Mouse (Mus musculus): ENCODE results near the gene M1ap.

Gene M1ap

DNA sequence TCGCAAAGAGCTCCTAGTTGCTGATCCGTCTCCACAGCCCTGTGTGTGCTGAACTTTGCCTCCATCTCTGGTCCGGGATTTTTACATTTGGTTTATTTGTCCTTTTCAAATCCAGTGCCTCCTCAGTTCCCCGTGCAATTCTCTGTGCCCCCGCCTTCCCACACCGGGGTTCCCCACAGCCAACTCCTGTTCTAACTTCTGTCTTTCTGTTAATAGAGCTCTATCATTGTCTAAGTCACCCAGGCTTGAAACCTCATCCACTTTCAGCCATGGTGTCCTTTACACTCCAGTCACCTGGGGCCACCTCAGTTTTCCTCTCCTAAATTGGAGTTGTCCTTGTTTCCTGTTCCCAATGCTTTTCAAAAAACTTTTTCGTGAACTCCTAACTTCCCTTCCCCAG, 64.6 kb downstream of the M1ap start:
- DNase-seq = no peak

DNA sequence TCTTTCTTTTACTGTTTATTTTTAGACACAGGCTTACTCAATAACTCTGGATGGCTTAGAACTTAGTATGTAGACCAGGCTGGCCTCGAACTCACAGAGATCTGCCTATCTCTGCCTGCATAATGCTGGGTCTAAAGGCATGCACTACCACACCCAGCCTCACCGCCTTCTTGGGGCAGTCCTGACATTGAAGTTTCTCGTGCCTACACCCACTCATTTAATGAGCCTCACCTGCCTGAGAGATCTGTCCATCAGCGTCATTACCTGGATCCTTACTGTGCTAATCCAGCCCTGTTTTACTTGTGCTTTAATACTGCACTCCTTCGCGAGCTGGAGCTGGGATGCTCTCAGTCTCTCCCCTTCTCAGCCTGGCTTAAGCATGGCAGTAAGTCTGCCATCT, 65.1 kb downstream of the M1ap start:
- no peak for DNase-seq

DNA sequence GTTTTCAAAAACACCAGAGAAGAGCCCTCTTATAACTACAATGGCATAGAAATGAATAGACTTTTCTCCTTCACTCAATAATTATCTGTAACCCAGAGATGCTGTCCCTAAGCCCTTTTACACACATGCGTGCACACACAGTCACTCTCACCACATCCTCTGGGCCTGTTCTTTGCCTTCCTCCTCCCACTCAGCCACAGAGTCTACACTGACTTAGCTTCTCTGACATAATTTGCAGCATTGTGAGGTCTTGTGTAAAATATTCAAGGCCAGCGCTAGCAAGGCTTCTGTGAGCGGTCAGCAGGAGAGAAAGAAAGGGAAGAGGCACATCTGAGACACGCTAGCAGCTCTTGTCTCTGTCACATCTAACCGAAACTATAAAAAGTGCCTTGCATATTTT, 66.7 kb downstream of the M1ap start:
- peak; percentile 45 for DNase-seq

DNA sequence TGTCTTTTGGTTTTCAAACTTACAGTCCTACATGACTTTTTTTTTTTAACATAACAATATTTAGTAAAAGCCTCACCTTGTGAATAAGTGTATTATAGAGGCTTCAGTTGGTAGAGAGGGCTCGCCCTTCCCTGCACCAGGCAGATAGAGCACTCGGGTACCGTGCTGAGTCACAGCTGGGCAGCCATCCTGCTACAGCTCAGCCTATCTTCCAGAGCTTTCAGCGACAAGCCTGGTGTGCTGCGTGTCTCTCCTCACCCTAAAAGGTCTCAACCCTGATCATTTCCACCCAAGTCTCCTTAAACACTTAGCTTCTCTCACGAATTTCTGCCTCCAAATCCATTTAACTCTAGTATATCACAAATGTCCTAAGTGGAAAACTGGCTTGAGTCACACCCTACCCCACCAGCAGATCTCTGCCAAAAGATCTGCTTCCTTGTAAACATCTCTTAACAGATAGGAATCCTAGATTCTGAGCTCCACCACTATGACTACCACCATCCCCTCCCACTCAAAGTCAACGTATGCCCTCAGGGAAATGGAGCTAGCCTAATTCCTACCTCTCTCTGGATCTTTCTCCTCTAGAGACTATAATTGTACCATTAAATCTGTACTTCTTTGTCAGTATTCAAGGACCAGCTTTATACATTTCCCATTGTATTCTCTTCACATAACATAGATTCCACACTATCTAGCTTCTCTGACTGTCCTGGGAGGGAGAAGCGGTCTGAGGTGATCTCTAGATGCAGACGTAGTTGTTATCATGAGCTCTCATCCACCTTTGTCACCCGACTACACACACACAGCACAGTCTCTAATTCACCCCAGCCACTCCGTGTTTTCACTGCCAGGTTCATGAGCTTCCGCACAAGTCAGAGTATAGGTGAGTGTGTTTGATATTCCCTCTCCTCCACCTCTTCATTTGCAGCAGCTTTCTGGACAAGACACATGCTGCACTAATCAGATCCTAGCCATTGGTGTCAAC, 68.1 kb downstream of the M1ap start:
- DNase-seq = no peak

DNA sequence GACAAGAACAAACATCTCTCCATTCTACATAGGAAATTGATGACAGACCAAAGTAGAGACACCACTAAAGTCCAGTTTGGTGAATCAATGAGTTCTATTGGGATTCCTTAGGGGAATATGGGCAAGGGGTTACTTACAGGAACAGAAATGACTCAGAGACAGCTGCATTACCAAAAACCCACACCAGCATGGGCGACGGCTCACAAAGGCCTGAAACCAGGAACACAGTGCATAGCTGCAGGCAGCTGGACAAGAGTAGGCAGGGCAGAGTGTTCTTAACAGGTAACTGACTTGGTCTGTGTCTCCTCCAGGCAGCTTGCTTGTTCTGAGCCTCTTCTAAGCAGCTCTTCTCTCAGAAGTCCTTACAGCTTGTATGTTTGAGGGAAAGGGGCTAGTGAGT, 69.0 kb downstream of the M1ap start:
- DNase-seq = no peak

DNA sequence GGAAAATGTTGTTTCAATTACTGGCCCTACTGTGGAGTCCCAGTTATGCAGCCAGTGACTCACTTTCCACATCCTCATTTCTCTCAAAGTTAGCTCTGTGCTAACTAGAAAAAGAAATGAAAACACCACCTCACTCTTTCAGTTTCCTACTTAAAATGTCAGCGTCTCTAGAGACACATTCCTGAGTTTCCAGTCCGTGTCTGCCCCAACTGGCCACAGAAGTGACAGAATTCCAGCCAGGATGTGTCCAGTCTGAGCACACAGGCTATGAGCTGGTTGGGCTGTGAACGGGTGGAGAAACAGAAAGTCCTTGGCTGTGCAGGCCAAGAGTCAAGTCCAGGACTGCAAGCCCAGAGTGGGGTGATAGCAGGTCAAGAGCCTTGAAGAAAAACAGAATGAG, 70.5 kb downstream of the M1ap start:
- DNase-seq = no peak

DNA sequence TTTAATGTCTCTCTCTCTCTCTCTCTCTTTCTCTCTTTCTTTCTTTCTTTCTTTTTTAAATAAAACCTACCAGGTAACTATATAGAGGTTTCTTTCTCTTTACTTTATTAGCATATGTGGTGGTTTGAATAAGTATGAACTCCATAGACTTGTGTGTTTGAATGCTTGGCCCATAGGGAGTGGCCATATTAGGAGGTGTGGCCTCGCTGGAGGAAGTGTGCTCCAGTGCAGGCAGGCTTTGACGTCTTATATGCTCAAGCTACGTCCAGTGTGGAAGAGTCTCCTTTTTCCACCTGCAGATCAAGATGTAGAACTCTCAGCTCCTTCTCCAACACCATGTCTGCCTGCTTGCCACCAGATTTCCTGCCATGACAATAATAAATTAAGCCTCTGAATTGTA, 72.3 kb downstream of the M1ap start:
- DNase-seq = no peak

DNA sequence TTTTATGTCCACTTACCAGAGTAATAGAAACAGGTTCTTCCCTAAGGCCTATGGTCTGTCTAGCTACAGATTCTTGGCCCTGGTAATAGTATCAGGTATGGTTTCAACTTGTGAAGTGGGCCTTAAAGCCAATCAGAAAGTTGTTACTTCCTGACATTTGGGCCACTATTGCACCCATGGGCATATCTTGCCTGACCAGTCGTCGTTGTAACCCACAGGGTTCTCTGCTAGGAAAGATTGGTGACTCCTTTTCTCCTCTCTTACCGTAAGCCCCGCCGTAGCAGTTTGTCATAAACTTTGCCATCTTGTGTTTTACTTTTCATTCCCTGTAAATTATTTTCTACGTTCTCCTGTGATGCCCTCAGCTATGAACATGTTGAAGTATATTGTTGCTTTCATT, 73.4 kb downstream of the M1ap start:
- DNase-seq = no peak

DNA sequence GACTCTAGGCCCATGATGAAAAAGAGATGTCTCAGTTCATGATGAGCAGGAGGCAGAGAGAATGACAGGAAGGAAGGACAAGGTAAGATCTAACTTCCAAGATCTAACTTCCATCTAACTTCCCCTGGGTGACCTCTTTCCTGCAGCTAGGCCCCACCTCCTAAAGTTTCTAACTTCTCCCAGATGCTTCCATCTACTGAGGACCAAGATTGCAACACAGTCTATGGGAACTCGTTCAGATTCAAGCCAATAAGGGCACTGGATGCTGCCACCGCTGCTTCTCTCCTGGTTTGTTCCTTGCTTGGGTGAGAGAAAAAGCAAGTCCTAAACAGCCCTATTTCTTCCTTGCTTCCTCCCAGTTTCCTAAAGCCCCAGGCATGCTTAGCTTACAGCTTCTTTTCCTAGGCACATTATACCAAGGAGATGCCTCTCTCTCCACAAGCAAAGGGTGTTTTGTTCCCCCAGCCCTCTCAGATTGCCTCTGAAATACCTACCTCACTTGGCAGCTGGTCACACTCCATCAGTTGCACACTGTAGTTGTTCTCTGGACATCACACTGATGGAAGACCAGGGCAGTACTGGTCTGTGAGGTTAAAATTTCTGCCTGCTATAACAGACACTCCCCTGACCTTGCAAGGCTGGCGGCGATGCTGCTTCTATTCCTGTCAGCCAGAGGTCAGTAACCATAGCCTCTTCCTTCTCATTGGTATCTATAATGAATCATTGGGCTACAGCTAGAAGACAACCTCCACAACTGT, 74.3 kb downstream of the M1ap start:
- DNase-seq = no peak

DNA sequence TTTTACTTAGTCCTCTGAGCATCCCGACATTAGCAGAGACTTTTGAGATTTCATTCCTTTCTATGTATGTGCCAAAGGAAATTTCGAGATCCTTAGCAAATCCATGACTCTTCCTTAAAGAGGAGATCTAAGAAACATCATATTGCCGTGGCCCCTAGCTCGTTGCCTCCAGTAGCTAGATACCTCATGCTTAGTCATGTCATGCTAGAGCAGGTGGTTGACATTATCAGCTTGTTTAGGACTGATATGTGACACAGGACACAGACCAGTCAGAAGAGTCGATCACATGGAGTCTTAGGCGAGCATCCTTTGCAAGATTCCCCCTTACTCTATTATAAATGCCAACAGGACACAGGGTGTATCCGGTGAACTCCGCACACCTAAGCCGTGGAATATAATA, 76.3 kb downstream of the M1ap start:
- DNase-seq = no peak

DNA sequence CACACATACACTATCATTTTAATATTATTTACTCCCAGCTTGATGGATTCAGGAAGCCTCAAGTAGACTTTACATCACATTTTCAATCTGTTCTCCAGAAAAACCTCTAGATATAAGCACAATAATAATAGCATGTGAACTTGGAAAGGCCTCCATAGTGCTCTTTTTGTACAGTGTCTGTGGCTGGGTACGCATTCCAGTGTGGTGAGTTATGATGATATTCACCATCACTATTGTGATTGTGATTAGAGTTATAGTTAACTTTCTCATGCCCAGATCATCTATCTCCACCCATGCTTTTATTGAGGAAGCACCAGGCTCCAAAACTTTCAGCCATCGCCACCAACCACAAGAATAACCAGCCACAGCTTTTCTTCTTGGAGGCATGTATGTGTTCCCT, 77.1 kb downstream of the M1ap start:
- DNase-seq = no peak

DNA sequence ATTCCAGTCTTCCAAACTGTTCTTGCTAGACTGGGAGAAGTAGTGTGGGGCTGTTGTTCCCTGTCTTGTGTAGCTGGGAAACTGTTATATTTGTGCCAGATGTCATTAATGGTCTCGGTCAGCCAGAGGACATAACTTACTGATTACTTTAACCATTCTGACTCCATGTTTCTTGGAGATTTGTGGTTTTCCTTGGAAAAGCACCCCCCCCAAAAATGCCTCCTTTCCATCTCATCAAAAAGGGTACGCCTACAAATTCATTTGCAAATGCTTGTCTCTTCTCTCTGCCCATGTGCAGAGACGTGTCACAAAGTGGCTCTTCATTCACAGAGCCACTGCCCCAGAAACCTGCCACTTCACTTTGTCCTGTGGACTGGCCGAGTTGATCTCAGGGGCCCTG, 77.7 kb downstream of the M1ap start:
- no peak for DNase-seq

DNA sequence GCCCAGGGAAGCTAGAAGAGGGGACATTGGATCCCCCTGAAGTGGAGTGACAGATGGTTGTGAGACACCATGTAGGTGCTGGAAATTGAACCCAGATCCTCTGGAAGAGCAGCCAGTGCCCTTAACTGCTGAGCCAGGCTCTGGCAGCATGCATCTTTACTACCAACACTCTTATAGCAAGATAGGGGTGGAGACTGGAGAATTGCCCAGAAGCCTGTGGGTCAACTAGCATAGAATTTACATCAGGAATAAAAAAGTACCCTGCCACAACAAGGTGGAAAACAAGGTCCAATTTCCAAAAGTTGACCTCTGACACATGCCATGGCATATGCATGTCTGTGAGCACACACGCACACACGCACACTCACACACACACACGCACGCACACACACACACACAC, 78.5 kb downstream of the M1ap start:
- no peak for DNase-seq

DNA sequence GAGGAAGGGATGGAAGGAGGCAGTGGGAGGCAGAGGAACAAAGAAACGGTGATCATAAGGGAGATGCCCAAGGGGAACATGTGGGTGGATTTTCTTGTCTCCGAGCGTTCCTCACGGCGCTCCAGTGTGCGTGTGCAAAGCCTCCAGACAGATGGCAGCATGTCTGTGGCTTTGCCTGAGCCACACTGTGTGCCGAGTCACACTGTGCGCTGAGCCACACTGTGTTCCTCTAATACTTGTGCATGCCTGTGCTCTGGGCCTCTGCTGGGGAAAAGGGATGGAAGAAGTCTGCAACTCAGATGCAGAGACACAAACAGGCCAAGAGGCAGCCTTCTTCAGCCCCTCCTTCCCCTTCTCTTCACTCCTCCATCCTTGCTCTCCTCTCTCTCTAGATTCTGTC, 80.6 kb downstream of the M1ap start:
- no peak for DNase-seq

DNA sequence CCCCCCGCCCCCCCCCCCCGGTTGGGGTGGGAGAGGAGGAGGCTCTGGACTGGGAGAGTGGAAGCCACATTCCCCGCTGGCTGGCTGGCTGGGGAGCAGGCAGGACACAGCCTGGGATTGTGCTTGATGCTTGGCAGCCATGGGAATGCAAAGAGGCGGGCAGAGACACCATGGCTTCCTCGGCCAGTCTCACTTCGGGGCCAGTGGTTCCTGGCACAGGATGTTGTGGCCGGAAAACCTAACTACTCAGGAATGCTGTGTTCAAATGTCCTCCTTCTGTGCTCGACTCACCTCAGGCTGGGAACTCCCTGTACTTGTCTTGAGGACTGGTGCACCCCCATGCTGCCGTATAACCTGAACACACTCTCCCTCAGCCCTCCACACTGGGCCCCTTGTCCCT, 81.0 kb downstream of the M1ap start:
- no peak for DNase-seq

DNA sequence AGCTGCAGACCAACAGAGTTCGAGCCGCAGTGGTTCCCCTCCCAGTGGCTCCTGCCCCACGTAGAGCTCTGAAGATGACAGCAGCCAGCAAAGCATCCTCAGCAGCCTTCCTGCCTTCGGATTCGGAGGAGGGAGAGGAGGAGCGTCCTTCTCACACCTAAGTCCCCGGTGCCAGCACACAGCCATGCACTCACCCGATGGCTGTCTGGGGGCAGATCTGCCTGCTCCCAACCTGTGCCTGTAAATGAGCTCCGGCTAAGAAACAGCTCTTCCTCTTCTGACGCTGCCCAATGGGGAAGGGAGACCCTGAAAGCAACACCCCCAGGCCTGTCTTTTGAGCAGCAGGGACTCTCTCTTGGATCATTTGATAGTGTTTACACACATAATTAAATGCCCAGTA, 83.1 kb downstream of the M1ap start:
- no peak for DNase-seq

DNA sequence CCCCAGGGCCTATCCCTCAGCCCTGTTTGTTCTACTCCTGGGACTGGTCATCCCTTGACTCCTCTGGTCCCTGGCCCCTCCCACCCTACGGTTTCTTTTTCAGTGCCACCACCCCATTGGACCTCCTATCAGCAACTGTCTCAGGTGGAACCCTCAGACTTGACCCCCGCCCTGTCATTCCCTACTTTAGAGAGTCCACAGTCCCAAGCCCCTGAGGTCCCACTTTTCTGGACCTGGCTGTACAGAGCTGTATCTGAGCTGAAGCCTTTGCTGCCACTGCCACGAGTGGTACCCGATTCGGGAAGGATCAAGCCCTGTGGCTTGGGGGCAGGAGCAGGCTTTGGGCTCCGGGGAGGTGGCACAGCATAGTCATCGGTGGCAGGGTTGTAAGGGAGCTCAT, 84.4 kb downstream of the M1ap start:
- no peak for DNase-seq

DNA sequence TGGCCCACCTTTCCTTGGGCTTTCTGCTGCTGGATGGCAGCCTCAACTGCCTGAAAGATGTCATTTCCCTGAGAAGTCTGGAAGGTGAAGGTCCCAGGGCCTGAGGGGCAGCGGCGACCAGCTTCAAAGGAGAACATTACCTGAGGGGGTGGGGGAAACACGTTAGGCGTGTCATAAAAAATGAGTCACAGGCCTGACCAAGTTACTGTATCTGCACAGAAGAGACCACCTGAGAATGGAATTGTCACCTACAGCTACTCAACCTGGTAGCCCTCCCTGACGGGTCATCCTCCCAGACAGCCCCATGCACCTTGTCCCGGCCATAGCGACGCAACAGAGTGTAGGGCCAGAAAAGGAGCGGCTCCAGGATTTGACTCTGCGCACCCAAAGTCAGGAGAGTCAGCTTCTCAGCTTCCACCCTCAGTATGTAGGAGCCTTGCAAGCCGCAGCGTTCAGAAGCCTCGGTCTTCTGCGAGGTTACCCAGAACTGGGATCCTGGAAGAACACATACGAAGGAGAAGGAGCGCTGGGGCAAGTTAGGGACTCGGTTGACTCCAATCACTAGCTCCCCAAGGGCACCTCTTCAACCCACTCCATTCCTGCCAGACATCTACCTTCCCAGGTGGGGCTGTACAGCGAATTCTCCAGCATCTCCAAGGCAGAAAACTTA, 85.4 kb downstream of the M1ap start:
- DNase-seq = no peak

DNA sequence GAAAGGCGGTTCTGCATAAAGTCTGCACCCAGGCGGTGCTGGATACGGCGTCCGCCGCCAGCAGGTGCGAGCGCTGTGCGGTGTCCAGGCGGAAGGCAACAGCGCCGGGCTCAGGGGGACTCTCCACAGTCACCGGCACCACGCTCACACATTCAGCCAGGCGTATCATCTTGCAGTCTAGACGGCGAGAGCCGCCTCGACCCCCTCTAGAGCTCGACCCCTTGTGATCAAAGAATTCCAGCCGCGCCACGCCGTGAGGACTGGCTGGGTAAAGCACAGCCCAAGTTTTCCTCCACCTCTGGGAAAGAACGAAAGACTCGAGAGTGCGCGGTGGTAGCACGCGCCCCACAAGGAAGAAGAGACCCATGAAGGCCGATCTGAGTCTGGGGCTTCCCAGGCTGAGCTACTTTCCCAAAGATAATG, 86.1 kb downstream of the M1ap start:
- peak; percentile 71 for DNase-seq

DNA sequence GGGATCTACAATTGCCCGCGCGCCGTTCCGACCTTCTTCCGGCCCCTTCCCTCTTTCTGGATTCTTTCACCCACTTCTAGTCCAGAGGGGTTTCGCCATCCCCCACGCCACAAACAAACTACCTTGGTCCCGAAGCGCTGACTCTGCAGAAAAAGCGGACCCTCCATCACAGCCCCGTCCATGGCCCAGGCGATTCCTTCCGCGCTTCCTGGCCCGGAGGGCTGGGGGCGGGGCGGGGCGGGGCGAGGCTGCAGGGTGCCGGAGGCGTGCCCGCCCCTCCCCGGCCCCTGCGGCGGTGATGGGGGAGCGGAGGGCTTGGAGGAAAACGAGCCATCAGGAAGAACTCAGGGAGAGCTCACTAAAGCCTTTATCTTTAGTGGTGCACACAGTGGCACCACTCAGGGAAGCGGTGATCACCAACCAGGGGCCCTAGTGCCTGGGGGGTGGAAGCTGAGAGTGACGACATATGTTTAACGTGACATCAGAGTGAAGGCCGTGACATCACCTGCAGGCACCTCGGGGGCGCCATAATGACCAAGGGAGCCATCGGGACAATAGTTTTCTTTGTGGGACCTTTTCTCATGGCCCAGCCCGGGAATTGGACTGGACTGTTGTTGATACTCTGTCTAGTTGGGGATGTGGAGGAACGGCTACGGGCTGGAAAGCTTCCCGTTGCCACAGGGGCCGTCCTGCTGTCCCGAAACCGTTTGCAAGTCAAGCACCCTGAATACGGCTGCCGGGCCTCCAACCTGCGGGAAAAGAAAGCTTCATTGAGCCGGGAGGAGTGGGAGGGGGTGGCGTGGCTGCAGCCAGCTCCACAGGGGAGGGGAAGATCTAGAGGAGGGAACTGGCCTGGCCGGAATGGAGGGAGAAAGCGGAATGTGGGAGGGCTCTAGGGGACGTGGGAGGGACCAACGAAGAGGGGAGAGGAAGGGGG, 86.8 kb downstream of the M1ap start, which contains the start of the genes Dok1 and Loxl3:
Gene Dok1 (minus strand): TSS at position 223 of the 937 bp plus-strand sequence.
Gene Loxl3 (plus strand): TSS at position 925 of the 937 bp plus-strand sequence.
- DNase-seq = peak; percentile 82

DNA sequence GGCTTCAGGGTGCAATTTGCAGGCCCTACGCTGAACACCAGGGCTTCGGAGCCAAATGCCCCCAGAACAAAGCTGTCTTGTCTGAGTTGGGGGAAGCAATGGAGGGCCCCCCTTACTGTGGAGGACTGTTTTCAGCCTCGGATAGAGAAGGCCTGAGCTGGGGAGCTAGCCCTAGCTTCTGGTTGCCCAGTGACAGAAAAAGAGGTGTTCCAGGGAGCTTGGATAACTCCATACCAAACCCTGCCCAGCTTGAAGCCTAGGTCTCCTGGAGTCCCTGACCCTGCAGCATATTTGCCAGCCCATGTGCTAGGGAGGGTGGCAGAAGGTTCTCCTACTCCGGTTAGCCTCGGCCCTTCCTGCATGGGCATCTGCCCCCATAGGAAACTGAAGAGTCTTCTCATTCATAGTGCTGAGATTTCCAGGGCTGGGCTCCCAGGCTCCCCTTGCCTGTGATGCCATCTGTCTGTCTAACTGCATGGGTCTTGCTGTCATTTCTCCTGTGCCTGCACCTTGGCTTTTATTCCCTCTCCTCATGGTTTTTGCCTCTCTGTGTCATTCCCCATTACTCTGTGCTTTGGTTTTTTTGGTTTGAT, 87.9 kb downstream of the M1ap start:
- no peak for DNase-seq

DNA sequence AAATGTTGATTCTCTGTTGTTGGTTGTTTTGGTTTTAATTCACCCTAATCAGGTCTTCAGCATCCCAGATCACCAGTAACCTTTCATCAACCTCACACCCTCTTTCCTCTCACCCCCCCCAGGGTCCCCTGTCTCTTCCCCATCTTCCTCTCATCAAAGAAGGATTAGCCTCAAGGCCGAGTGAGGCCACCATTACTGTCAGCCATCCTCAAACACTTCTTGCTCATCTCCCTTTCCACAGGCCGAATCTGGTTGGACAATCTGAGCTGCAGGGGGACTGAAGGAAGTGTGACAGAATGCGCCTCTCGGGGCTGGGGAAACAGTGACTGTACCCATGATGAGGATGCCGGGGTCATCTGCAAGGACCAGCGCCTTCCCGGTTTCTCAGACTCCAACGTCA, 90.5 kb downstream of the M1ap start:
- DNase-seq = no peak

Data from retina, postnatal 1 day (tissue).